Mouse (Mus musculus): ENCODE results near the gene Ndufaf3. TPM values are rescaled to one million over a fixed set of nuclear protein-coding genes. Genes with fewer than 3 reads are reported as not detected.

The Ndufaf3 gene
- total RNA-seq, 2 experiments from 2014 or later: 28.2 to 37.5 TPM

GRCm38 (mm10) chr9:108517931-108518332, 49.3 kb downstream of the Ndufaf3 start:
- no peak for DNase-seq

GRCm38 (mm10) chr9:108517253-108517930, 49.8 kb downstream of the Ndufaf3 start:
- peak; percentile 83 for DNase-seq

- peak; percentile 96 for DNase-seq
Observed at GRCm38 (mm10) chr9:108516380-108517251, 50.6 kb downstream of the Ndufaf3 start, which contains the start of gene Qrich1. Gene Qrich1, plus strand, starts transcription at chr9:108516806.

Small RNAs within 50 kb of the gene (microRNA-seq; reads per million reads assigned to microRNA genes)
- 0 reads per million in 2 experiments for gene Gm24083 (ENCODE audit: borderline replicate concordance in 2 of 2)
- gene Mir191 (ENCODE audit: borderline replicate concordance in 2 of 2): 0 reads per million in 2 experiments
- gene Mir425 (ENCODE audit: borderline replicate concordance in 2 of 2): 399 to 961 reads per million in 2 experiments

Other genes with a start within 250 kb of the Ndufaf3 start
- gene Gpx1, start 228.5 kb downstream of the Ndufaf3 start, total RNA-seq (2021): 10 to 100 TPM; 74.4 to 92.9 TPM
- gene Usp4, start 219.6 kb downstream of the Ndufaf3 start, total RNA-seq (2021): 10 to 100 TPM; 61.7 to 64.9 TPM
- under 1 TPM; 0.40 to 0.46 TPM for gene 1700102P08Rik, start 174.6 kb downstream of the Ndufaf3 start, total RNA-seq (2021)
- gene Ccdc36, start 138.9 kb downstream of the Ndufaf3 start, total RNA-seq (2021): not detected
- not detected for gene BC048562, start 131.0 kb downstream of the Ndufaf3 start, total RNA-seq (2021)
- 10 to 100 TPM; 16.3 to 17.2 TPM for gene Ccdc71, start 106.9 kb downstream of the Ndufaf3 start, total RNA-seq (2021)
- 1 to 10 TPM; 3.3 to 3.8 TPM for gene Klhdc8b, start 105.9 kb downstream of the Ndufaf3 start, total RNA-seq (2021)
- 100 to 1,000 TPM; 142 to 152 TPM for gene Lamb2, start 87.7 kb downstream of the Ndufaf3 start, total RNA-seq (2021)
- gene Usp19, start 76.8 kb downstream of the Ndufaf3 start, total RNA-seq (2021): 100 to 1,000 TPM; 101 to 103 TPM
- gene Qars, start 59.7 kb downstream of the Ndufaf3 start, total RNA-seq (2021): 10 to 100 TPM; 64.1 to 77.4 TPM
- gene Qrich1, start 50.6 kb downstream of the Ndufaf3 start, total RNA-seq (2021): 10 to 100 TPM; 41.2 to 50.5 TPM
- 10 to 100 TPM; 51.9 to 54.0 TPM for gene Impdh2, start 7.1 kb downstream of the Ndufaf3 start, total RNA-seq (2021)
- gene Dalrd3, start 2.5 kb upstream of the Ndufaf3 start, total RNA-seq (2021): 10 to 100 TPM in 1 of 2 experiments, 1 to 10 TPM in 1; 7.6 to 10.4 TPM
- gene Wdr6, start 11.3 kb upstream of the Ndufaf3 start, total RNA-seq (2021): 1 to 10 TPM; 5.2 to 5.3 TPM
- 1 to 10 TPM; 2.8 to 3.1 TPM for gene P4htm, start 30.2 kb upstream of the Ndufaf3 start, total RNA-seq (2021)
- 10 to 100 TPM; 52.7 to 61.0 TPM for gene Arih2, start 82.0 kb upstream of the Ndufaf3 start, total RNA-seq (2021)
- 10 to 100 TPM; 67.1 to 73.5 TPM for gene Slc25a20, start 94.7 kb upstream of the Ndufaf3 start, total RNA-seq (2021)
- gene Prkar2a, start 121.9 kb upstream of the Ndufaf3 start, total RNA-seq (2021): 100 to 1,000 TPM; 122 to 134 TPM
- gene Ip6k2, start 216.4 kb upstream of the Ndufaf3 start, total RNA-seq (2021): 10 to 100 TPM; 14.6 to 17.8 TPM
- gene Nckipsd, start 240.9 kb upstream of the Ndufaf3 start, total RNA-seq (2021): 1 to 10 TPM; 3.8 TPM

Data from gastrocnemius, postnatal 25 days (tissue).